Mouse (Mus musculus) bone marrow, adult 2 months (tissue): ENCODE measurements around the gene Adgrg1. TPM values are rescaled to one million over a fixed set of nuclear protein-coding genes. Genes with fewer than 3 reads are reported as not detected.
A peak's percentile ranks its signal among the peaks of the same experiment; 100 is the strongest.

ENCODE experiments used
- H3K27ac ChIP-seq: fragments of 200-500 bp; 2 replicates; pipeline ENCODE4 v1.5.1; 2012; ENCODE audit warnings: low read depth, mild to moderate bottlenecking, control low read depth, inconsistent platforms, low read length; ENCODE audit not compliant: control insufficient read depth, poor library complexity, insufficient read depth
- H3K4me1 ChIP-seq: fragments of 200-500 bp; 2 replicates; pipeline ENCODE4 v1.6.1; 2011; ENCODE audit warnings: low read length; ENCODE audit not compliant: control insufficient read depth, insufficient read depth
- H3K4me3 ChIP-seq: fragments of 200-500 bp; replicated peaks from 2 replicates; pipeline ENCODE3; 2011; ENCODE audit warnings: mild to moderate bottlenecking, low read depth, low read length, control low read depth; ENCODE audit not compliant: control insufficient read depth
- CTCF ChIP-seq: fragments of 200-500 bp; IDR thresholded peaks from 2 replicates; pipeline ENCODE4 v1.5.1; 2011; ENCODE audit warnings: low read length, control low read depth; ENCODE audit not compliant: control insufficient read depth, insufficient read depth
- POLR2A ChIP-seq: fragments of 200-500 bp; IDR thresholded peaks from 2 replicates; pipeline ENCODE4 v1.6.1; 2011; ENCODE audit warnings: low read depth, mild to moderate bottlenecking, control low read depth, low read length, borderline replicate concordance; ENCODE audit not compliant: control insufficient read depth
- WGBS: fragments of 180-500 bp; shearing (Covaris S2); methylation state at CpG from one replicate; pipeline ENCODE4 v1.1.7; 2018; 5-methylcytosine and 5-hydroxymethylcytosine counted together
- polyA plus RNA-seq: library from polyadenylated mRNA; stranded (reverse); fragments of >200 nt; gene quantifications from 2 replicates; pipeline ENCODE4 v1.2.4, GENCODE M21; 2011; ENCODE audit warnings: low replicate concordance; ENCODE audit not compliant: missing spikeins, insufficient read depth, insufficient read length

Gene Adgrg1
- polyA plus RNA-seq, 1 experiment: 41.3 TPM

- Histone ChIP-seq H3K27ac (peak overlapping the region; percentile 28), H3K4me1 (peaks cover 9% of the 10 kb centered on the region), H3K4me3 (no peak overlapping the region)
- TF ChIP-seq POLR2A (no peak), CTCF (no peak)
- WGBS: 4% methylated on average over 10 of the region's 10 CpGs
Measured at GRCm38 (mm10) chr8:94964828-94965227, 9.7 kb upstream of the Adgrg1 start.

GRCm38 (mm10) chr8:94966578-94966977 is 8.0 kb upstream of the Adgrg1 start:
- no peak overlapping the region for H3K4me3 ChIP-seq
- no peak overlapping the region for H3K27ac ChIP-seq
- no peak for TF ChIP-seq CTCF
- TF ChIP-seq POLR2A: no peak
- WGBS: 2% methylated on average over 7 of the region's 7 CpGs
- peaks cover 9% of the 10 kb centered on the region for H3K4me1 ChIP-seq

GRCm38 (mm10) chr8:94967071-94967470 is 7.5 kb upstream of the Adgrg1 start:
- WGBS: 8% methylated on average over 4 of the region's 4 CpGs
- Histone ChIP-seq H3K27ac (no peak overlapping the region), H3K4me1 (peaks cover 9% of the 10 kb centered on the region), H3K4me3 (no peak overlapping the region)
- TF ChIP-seq CTCF: no peak
- no peak for TF ChIP-seq POLR2A

GRCm38 (mm10) chr8:94967554-94967953 is 7.0 kb upstream of the Adgrg1 start:
- H3K27ac ChIP-seq: no peak overlapping the region
- no peak overlapping the region for H3K4me3 ChIP-seq
- WGBS: 44% methylated on average over 3 of the region's 3 CpGs
- TF ChIP-seq CTCF (no peak), POLR2A (no peak)
- peaks cover 9% of the 10 kb centered on the region for H3K4me1 ChIP-seq

- WGBS: 19% methylated on average over 9 of the region's 9 CpGs
- TF ChIP-seq POLR2A (no peak), CTCF (no peak)
- H3K4me1 ChIP-seq: peaks cover 1% of the 10 kb centered on the region; the same call in 1 of the 2 replicates
Measured at GRCm38 (mm10) chr8:94973270-94973669, 1.3 kb upstream of the Adgrg1 start.

GRCm38 (mm10) chr8:94973786-94974185 is 765 bp upstream of the Adgrg1 start:
- Histone ChIP-seq H3K27ac (no peak overlapping the region), H3K4me3 (no peak overlapping the region), H3K4me1 (peaks cover 3% of the 10 kb centered on the region; the same call in 1 of the 2 replicates)
- WGBS: 66% methylated on average over 9 of the region's 9 CpGs
- TF ChIP-seq CTCF (no peak), POLR2A (no peak)

More at GRCm38 (mm10) chr8:94973270-94973669, 1.3 kb upstream of the Adgrg1 start:
- H3K27ac ChIP-seq: no peak overlapping the region
- no peak overlapping the region for H3K4me3 ChIP-seq

GRCm38 (mm10) chr8:94976651-94977417 is 2.3 kb downstream of the Adgrg1 start:
- H3K4me3 ChIP-seq: peak overlapping the region; percentile 35
- H3K27ac ChIP-seq: peak overlapping the region; percentile 42
- TF ChIP-seq POLR2A (no peak), CTCF (no peak)
- 5% methylated on average over 17 of the region's 17 CpGs for WGBS
- H3K4me1 ChIP-seq: peaks cover 3% of the 10 kb centered on the region; the same call in 1 of the 2 replicates

GRCm38 (mm10) chr8:94978131-94978530 is 3.6 kb downstream of the Adgrg1 start:
- TF ChIP-seq POLR2A: peak; percentile 31; the same call in 1 of the 2 replicates
- TF ChIP-seq CTCF: no peak
- 4% methylated on average over 9 of the region's 9 CpGs for WGBS
- peaks cover 5% of the 10 kb centered on the region for H3K4me1 ChIP-seq
- peak overlapping the region; percentile 27 for H3K4me3 ChIP-seq
- no peak overlapping the region for H3K27ac ChIP-seq
